Mouse (Mus musculus) MEL (cell line): ENCODE measurements around the gene Lrrc32. TPM values are rescaled to one million over a fixed set of nuclear protein-coding genes. Genes with fewer than 3 reads are reported as not detected.

Experiments
- DNase-seq: peaks from one replicate; pipeline ENCODE4 v3.0.0; 2011; ENCODE audit warnings: low read depth, low spot score
- H3K27ac ChIP-seq: 2 replicates; pipeline ENCODE4 v1.5.1; 2012; ENCODE audit warnings: low read depth, mild to moderate bottlenecking, control low read depth, low read length, moderate library complexity; ENCODE audit not compliant: control insufficient read depth
- H3K27me3 ChIP-seq, 2 experiments: fragments of 150-350 bp in 1 of 2; sonication (generic) in 1 of 2; 2 replicates each; pipeline ENCODE4 v1.6.1; 2012; ENCODE audit warnings: low read length in 2 of 2, mild to moderate bottlenecking in 2 of 2, improper control_type of control experiment in 1 of 2, moderate library complexity in 1 of 2; ENCODE audit not compliant: insufficient read depth in 2 of 2, control insufficient read depth in 1 of 2
- H3K36me3 ChIP-seq, 2 experiments: 2 replicates each; pipeline ENCODE4 v1.6.1; 2012 to 2014; ENCODE audit warnings: low read length in 2 of 2, improper control_type of control experiment in 1 of 2, inconsistent platforms in 1 of 2, mild to moderate bottlenecking in 1 of 2; ENCODE audit not compliant: insufficient read depth in 2 of 2, control insufficient read depth in 1 of 2
- H3K4me1 ChIP-seq, 2 experiments: fragments of 150-350 bp in 1 of 2; sonication (generic) in 1 of 2; 2 replicates each; pipeline ENCODE4 v1.6.1; 2012; ENCODE audit warnings: low read length in 2 of 2, improper control_type of control experiment in 1 of 2, mild to moderate bottlenecking in 1 of 2; ENCODE audit not compliant: insufficient read depth in 2 of 2, control insufficient read depth in 1 of 2
- H3K4me3 ChIP-seq, 2 experiments: fragments of 150-350 bp in 1 of 2; sonication (generic) in 1 of 2; 2 replicates each; pipeline ENCODE4 v1.5.1; 2012; ENCODE audit warnings: low read depth in 2 of 2, low read length in 2 of 2, mild to moderate bottlenecking in 2 of 2, moderate library complexity in 2 of 2, control low read depth in 1 of 2, improper control_type of control experiment in 1 of 2; ENCODE audit not compliant: control insufficient read depth in 1 of 2, insufficient read depth in 1 of 2
- H3K79me2 ChIP-seq: 2 replicates; pipeline ENCODE4 v1.6.1; 2012; ENCODE audit warnings: mild to moderate bottlenecking, low read length, moderate library complexity; ENCODE audit not compliant: control insufficient read depth, poor library complexity, insufficient read depth
- H3K9ac ChIP-seq: 2 replicates; pipeline ENCODE4 v1.6.1; 2012; ENCODE audit warnings: low read depth, mild to moderate bottlenecking, control low read depth, low read length, moderate library complexity; ENCODE audit not compliant: control insufficient read depth, poor library complexity, severe bottlenecking
- H3K9me3 ChIP-seq: fragments of 150-350 bp; sonication (generic); replicated peaks from 2 replicates; pipeline ENCODE4 v1.6.1; 2012; ENCODE audit warnings: mild to moderate bottlenecking, low read length, improper control_type of control experiment, moderate library complexity; ENCODE audit not compliant: insufficient read depth
- CHD2 ChIP-seq: IDR thresholded peaks from 2 replicates; pipeline ENCODE4 v1.6.1; 2011; ENCODE audit warnings: low read length, improper control_type of control experiment
- ELF1 ChIP-seq: IDR thresholded peaks from 2 replicates; pipeline ENCODE4 v1.6.1; 2014; ENCODE audit warnings: low read depth, mild to moderate bottlenecking, inconsistent platforms, low read length, improper control_type of control experiment, moderate library complexity
- EP300 ChIP-seq, 2 experiments: IDR thresholded peaks; 2 replicates each; pipeline ENCODE4 v1.6.1; 2011; ENCODE audit warnings: improper control_type of control experiment in 2 of 2, low read length in 2 of 2, low read depth in 1 of 2, mild to moderate bottlenecking in 1 of 2
- GATA1 ChIP-seq: IDR thresholded peaks from 2 replicates; pipeline ENCODE4 v1.6.1; 2011; ENCODE audit warnings: low read depth, low read length, improper control_type of control experiment
- HCFC1 ChIP-seq: IDR thresholded peaks from 2 replicates; pipeline ENCODE4 v1.6.1; 2012; ENCODE audit warnings: low read depth, mild to moderate bottlenecking, inconsistent platforms, low read length, improper control_type of control experiment, moderate library complexity
- MXI1 ChIP-seq: IDR thresholded peaks from 2 replicates; pipeline ENCODE4 v1.6.1; 2011; ENCODE audit warnings: mild to moderate bottlenecking, low read depth, low read length, improper control_type of control experiment
- MYC ChIP-seq: IDR thresholded peaks from 2 replicates; pipeline ENCODE4 v1.6.1; 2011; ENCODE audit warnings: low read depth, mild to moderate bottlenecking, low read length, improper control_type of control experiment, moderate library complexity
- RCOR1 ChIP-seq: IDR thresholded peaks from 2 replicates; pipeline ENCODE4 v1.6.1; 2012; ENCODE audit warnings: low read depth, mild to moderate bottlenecking, inconsistent platforms, low read length, improper control_type of control experiment
- SIN3A ChIP-seq: IDR thresholded peaks from 2 replicates; pipeline ENCODE4 v1.6.1; 2012; ENCODE audit warnings: low read length, improper control_type of control experiment, inconsistent platforms
- TAL1 ChIP-seq: IDR thresholded peaks from 2 replicates; pipeline ENCODE4 v1.6.1; 2012; ENCODE audit warnings: mild to moderate bottlenecking, inconsistent platforms, low read length, moderate library complexity, mixed read lengths
- TBP ChIP-seq: IDR thresholded peaks from 2 replicates; pipeline ENCODE4 v1.8.0; 2011; ENCODE audit warnings: low read depth, low read length, improper control_type of control experiment
- UBTF ChIP-seq: IDR thresholded peaks from 2 replicates; pipeline ENCODE4 v1.6.1; 2012; ENCODE audit warnings: low read depth, mild to moderate bottlenecking, inconsistent platforms, low read length, improper control_type of control experiment, moderate library complexity, borderline replicate concordance; ENCODE audit not compliant: insufficient read depth
- ZC3H11A ChIP-seq: IDR thresholded peaks from 2 replicates; pipeline ENCODE4 v1.6.1; 2012; ENCODE audit warnings: low read depth, mild to moderate bottlenecking, inconsistent platforms, low read length, improper control_type of control experiment
- ZMIZ1 ChIP-seq: IDR thresholded peaks from 2 replicates; pipeline ENCODE4 v1.6.1; 2012; ENCODE audit warnings: low read depth, mild to moderate bottlenecking, inconsistent platforms, low read length, improper control_type of control experiment, moderate library complexity
- polyA plus RNA-seq, 2 experiments: library from polyadenylated mRNA; stranded (reverse) in 1 of 2; unstranded in 1 of 2; fragments of >175 nt in 1 of 2; fragments of >200 nt in 1 of 2; gene quantifications; 2 replicates each; pipeline versions ENCODE4 v1.2.1 to v1.2.4; 2012; ENCODE audit warnings: low replicate concordance in 2 of 2, low read depth in 1 of 2; ENCODE audit not compliant: insufficient read length in 2 of 2, insufficient read depth in 1 of 2, missing spikeins in 1 of 2
- total RNA-seq: library from RNA; depleted of rRNA; stranded (reverse); fragments of 300-350 nt; gene quantifications from 2 replicates; pipeline ENCODE4 v1.2.3, GENCODE M21; 2012

The Lrrc32 gene
- total and polyA plus RNA-seq, 3 experiments: not detected

DNA sequence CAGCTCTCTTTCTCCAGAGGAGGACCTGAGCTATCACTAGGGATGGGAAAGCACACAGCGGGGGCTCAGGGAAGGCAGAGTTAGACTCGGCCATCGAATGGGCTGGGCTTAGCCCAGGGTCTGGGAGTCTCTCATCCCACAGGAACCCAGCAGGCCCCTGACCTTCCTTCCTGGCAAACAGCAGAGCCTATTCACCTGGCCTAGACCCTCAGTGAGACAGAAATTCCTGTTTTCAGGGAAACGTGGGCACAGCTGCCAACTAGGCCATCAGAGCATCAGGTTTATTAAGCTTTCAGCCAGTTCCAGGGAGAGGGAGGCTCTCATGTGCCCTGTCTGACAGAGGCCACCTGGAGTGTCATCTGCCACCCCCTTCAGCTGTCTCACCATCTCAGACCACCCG is 13.8 kb downstream of the Lrrc32 start:
- no peak for DNase-seq
- H3K4me3 ChIP-seq: no peak overlapping the region
- H3K36me3 ChIP-seq: no peaks in the 10 kb centered on the region
- H3K27ac ChIP-seq: no peak overlapping the region
- H3K9me3 ChIP-seq: no peaks in the 10 kb centered on the region
- no peak overlapping the region for H3K9ac ChIP-seq
- TF ChIP-seq EP300 (IDR thresholded peaks at IDR 0.05; ENCODE audit: low read depth in 1 of 2, low read length in 2 of 2): no peak
- H3K27me3 ChIP-seq: peaks cover 0 to 6% of the 10 kb centered on the region in 2 experiments; a peak in 3 of 4 replicates
- no peaks in the 10 kb centered on the region for H3K79me2 ChIP-seq
- no peaks in the 10 kb centered on the region for H3K4me1 ChIP-seq

DNA sequence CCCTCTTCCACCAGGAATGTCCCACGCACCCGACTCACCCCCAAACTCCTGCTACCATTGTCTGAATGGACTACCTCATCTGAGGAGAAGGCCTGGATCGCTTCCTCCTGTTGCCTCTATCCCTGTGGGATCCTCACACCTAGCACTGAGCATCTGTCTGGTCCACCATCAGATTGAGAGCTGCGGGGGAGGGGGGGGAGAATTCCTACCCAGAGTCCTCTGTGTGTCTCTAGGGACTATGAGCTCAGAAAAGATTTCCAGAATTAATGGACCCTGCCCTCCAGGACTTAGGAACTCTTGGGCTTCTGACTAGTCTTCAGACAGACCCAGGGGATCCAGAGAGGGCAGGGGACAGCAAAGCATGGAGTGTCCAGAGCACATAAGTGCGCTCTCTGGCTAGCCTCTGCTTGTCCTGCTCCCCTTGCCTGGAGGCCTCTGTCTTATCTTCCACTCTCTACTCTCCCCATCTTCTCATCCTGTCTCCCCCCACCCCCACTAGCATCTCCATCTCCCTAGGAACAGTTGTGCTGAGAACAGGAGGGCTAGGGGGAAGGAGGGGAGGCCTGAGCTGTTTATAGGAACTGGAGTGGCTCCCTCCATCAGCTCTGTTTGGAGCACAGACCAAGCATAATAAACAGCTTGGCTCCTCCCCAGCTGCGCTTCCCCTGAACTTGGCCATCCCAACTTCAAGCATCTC is 15.0 kb downstream of the Lrrc32 start:
- TF ChIP-seq ZMIZ1 (no peak), HCFC1 (no peak), GATA1 (no peak), TBP (no peak), TAL1 (no peak), MXI1 (no peak), CHD2 (no peak), ZC3H11A (no peak), MYC (no peak), EP300 (IDR thresholded peaks at IDR 0.05; ENCODE audit: low read depth in 1 of 2, low read length in 2 of 2) (no peak), ELF1 (no peak), UBTF (no peak), RCOR1 (no peak), SIN3A (no peak)
- Histone ChIP-seq H3K9me3 (no peaks in the 10 kb centered on the region), H3K36me3 (no peaks in the 10 kb centered on the region), H3K27me3 (peaks cover 0 to 7% of the 10 kb centered on the region in 2 experiments; a peak in 3 of 4 replicates), H3K9ac (no peak overlapping the region), H3K79me2 (no peaks in the 10 kb centered on the region), H3K4me1 (no peaks in the 10 kb centered on the region), H3K27ac (no peak overlapping the region), H3K4me3 (no peak overlapping the region)
- no peak for DNase-seq
